Mouse (Mus musculus) testis, adult 2 months (tissue): ENCODE measurements at regions not wholly inside any gene's neighbourhood (a gene's known extent, or its start where the extent isn't known, plus 50 kb on each side); places are given as distances from the start of the nearest gene placed in this dataset.

ENCODE experiments used
- CTCF ChIP-seq: fragments of 200-500 bp; IDR thresholded peaks from 2 replicates; pipeline ENCODE4 v1.5.1; 2012; ENCODE audit warnings: low read depth, mild to moderate bottlenecking, inconsistent platforms, low read length, moderate library complexity; ENCODE audit not compliant: control insufficient read depth, insufficient read depth, insufficient replicate concordance
- POLR2A ChIP-seq: fragments of 200-500 bp; IDR thresholded peaks from 2 replicates; pipeline ENCODE4 v1.6.1; 2012; ENCODE audit warnings: low read depth, mild to moderate bottlenecking, inconsistent platforms, low read length, moderate library complexity; ENCODE audit not compliant: control insufficient read depth

DNA sequence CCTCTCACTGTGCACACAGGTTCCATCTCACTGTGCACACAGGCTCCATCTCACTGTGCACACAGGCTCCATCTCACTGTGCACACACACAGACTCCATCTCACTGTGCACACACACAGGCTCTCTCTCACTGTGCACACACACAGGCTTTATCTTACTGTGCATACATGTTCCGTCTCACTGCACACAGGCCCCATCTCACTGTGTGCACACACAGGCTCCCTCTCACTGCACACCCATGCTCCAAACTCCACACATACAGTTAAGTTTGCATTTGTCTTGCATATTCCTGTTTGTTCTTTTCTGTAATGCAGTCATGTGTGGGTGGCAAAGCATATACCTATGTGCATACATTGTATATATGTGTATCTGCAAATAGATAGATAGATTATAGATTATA lies 57.6 kb upstream of the Sox5 start:
- TF ChIP-seq CTCF (no peak), POLR2A (no peak)
